Mouse (Mus musculus) small intestine, adult 2 months (tissue): Measurements from ENCODE around the gene Jade2. TPM values are rescaled to one million over a fixed set of nuclear protein-coding genes. Genes with fewer than 3 reads are reported as not detected.

Source experiments
- H3K27ac ChIP-seq: fragments of 200-500 bp; 2 replicates; pipeline ENCODE4 v1.5.1; 2012; ENCODE audit warnings: low read depth, low read length, control low read depth, inconsistent platforms; ENCODE audit not compliant: insufficient read depth
- H3K27me3 ChIP-seq: fragments of 200-500 bp; 2 replicates; pipeline ENCODE4 v1.6.1; 2012; ENCODE audit warnings: mild to moderate bottlenecking, moderate library complexity, low read length, inconsistent platforms; ENCODE audit not compliant: control insufficient read depth, insufficient read depth
- H3K36me3 ChIP-seq: fragments of 200-500 bp; 2 replicates; pipeline ENCODE4 v1.6.1; 2012; ENCODE audit warnings: mild to moderate bottlenecking, low read length, control low read depth, inconsistent platforms; ENCODE audit not compliant: control insufficient read depth, insufficient read depth
- H3K4me1 ChIP-seq: fragments of 200-500 bp; 2 replicates; pipeline ENCODE4 v1.6.1; 2012; ENCODE audit warnings: low read length, inconsistent platforms, mixed read lengths; ENCODE audit not compliant: control insufficient read depth, insufficient read depth, insufficient read length
- H3K4me3 ChIP-seq: fragments of 200-500 bp; 2 replicates; pipeline ENCODE4 v1.5.1; 2012; ENCODE audit warnings: low read depth, mild to moderate bottlenecking, control low read depth, inconsistent platforms, low read length, moderate library complexity
- CTCF ChIP-seq: fragments of 200-500 bp; IDR thresholded peaks from 2 replicates; pipeline ENCODE4 v1.5.1; 2012; ENCODE audit warnings: low read depth, mild to moderate bottlenecking, control low read depth, inconsistent platforms, low read length, moderate library complexity, mixed read lengths; ENCODE audit not compliant: insufficient replicate concordance, insufficient read length; ENCODE audit errors: extremely low read depth
- POLR2A ChIP-seq: fragments of 200-500 bp; IDR thresholded peaks from 2 replicates; pipeline ENCODE4 v1.6.1; 2012; ENCODE audit warnings: low read depth, mild to moderate bottlenecking, control low read depth, inconsistent platforms, low read length, moderate library complexity
- WGBS: fragments of 180-500 bp; shearing (Covaris S2); methylation state at CpG from one replicate; pipeline ENCODE4 v1.1.7; 2018; 5-methylcytosine and 5-hydroxymethylcytosine counted together
- polyA plus RNA-seq: library from polyadenylated mRNA; depleted of rRNA; stranded (reverse); fragments of >200 nt; gene quantifications from 2 replicates; pipeline ENCODE4 v1.2.3, GENCODE M21; 2012

Gene Jade2
- polyA plus RNA-seq, 1 experiment = 6.3 TPM

DNA sequence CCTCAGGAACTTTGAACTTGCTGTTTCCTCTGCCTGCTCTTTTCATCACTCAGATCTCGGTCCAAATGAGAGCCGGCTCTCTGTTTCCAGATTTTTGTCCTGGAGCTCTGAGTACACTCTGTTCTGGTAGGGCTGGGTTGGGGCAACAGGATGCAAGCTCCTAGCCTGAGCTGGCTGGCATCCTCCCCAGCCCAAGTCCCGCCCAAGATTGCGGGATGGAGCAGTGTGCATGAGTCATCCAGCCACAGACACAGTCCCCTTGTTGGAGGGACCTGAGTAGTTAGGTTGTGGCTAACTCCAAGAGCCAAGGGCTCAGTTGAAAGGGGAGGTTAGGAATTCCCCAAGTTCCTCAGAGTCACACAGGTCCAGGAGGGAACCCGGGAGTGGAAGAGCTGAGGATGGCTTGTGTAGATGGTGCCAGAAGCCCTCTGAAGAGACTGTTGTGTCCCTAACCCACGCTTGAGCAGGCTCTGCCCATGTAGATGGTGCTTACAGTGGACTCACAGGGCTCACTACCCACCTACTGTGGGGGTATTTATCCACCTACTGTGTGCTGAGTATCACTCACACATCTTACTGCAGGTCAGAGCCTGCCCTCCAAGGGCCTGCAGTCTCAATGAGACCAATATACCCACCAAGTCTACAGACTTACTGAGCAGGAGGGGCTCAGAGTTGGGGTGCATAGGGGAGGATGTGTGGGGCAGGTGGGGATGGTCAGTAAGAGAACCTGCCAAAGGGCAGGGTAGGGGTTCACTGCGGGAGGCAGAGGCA is 17.0 kb upstream of the Jade2 start:
- no peaks in the 10 kb centered on the region for H3K27me3 ChIP-seq
- H3K4me1 ChIP-seq = peaks cover 26% of the 10 kb centered on the region; the same call in 1 of the 2 replicates
- H3K27ac ChIP-seq = peak overlapping the region; percentile 68
- TF ChIP-seq CTCF = no peak
- no peak; the same call in 1 of the 2 replicates for TF ChIP-seq POLR2A
- no peak overlapping the region for H3K4me3 ChIP-seq
- H3K36me3 ChIP-seq = no peaks in the 10 kb centered on the region
- 28% methylated on average over 7 of the region's 7 CpGs for WGBS

DNA sequence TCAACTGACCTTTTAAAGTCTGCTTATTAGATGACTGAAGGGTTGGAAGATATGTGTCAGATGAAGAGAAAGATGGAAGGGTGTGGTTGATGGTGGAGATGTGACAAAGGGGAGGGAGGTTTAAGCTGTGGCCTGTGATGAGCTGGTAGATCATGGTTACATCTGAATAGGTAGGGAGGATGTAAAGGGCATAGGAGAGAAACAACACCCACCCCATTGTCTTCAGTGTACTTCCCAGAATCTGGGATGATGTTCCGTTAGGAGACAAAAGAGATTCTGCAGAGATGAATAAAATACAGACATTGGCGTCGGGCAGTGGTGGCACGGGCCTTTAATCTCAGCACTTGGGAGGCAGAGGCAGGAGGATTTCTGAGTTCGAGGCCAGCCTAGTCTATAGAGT is 15.7 kb upstream of the Jade2 start:
- H3K36me3 ChIP-seq = no peaks in the 10 kb centered on the region
- 98% methylated on average over 5 of the region's 5 CpGs for WGBS
- peaks cover 21% of the 10 kb centered on the region; the same call in 1 of the 2 replicates for H3K4me1 ChIP-seq
- H3K27ac ChIP-seq = no peak overlapping the region
- no peak for TF ChIP-seq POLR2A
- TF ChIP-seq CTCF = no peak
- H3K27me3 ChIP-seq = no peaks in the 10 kb centered on the region
- no peak overlapping the region for H3K4me3 ChIP-seq

GRCm38 (mm10) chr11:51867261-51867660 is 9.8 kb upstream of the Jade2 start:
- H3K4me3 ChIP-seq = no peak overlapping the region
- no peaks in the 10 kb centered on the region for H3K27me3 ChIP-seq
- 96% methylated on average over 10 of the region's 10 CpGs for WGBS
- H3K4me1 ChIP-seq = peaks cover 4% of the 10 kb centered on the region; the same call in 1 of the 2 replicates
- no peak for TF ChIP-seq POLR2A
- TF ChIP-seq CTCF = no peak
- no peaks in the 10 kb centered on the region for H3K36me3 ChIP-seq
- no peak overlapping the region for H3K27ac ChIP-seq

DNA sequence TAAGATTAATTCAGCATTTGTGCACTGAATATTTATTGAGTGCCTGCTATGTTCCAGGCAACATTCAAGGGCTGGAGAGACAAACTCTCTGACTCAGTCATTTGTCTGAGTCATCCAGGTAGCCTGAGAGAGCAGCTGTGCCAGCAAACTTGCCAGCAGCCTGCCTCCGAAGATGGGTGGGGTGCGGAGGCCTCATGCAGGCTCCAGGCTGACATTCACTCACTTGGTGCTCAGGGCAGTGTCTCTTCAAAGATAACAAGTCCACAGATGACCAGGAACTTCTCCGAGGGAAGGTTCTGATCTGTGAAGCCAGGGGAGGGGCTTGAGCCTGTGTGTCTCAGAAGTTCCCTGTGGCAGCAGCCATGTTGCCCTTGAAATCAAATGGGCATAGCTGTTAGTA is 8.6 kb upstream of the Jade2 start:
- no peak for TF ChIP-seq CTCF
- no peak for TF ChIP-seq POLR2A
- Histone ChIP-seq H3K4me1 (peaks cover 4% of the 10 kb centered on the region; the same call in 1 of the 2 replicates), H3K27me3 (no peaks in the 10 kb centered on the region), H3K36me3 (no peaks in the 10 kb centered on the region), H3K27ac (peak overlapping the region; percentile 82), H3K4me3 (no peak overlapping the region)
- WGBS = 23% methylated on average over 3 of the region's 3 CpGs

DNA sequence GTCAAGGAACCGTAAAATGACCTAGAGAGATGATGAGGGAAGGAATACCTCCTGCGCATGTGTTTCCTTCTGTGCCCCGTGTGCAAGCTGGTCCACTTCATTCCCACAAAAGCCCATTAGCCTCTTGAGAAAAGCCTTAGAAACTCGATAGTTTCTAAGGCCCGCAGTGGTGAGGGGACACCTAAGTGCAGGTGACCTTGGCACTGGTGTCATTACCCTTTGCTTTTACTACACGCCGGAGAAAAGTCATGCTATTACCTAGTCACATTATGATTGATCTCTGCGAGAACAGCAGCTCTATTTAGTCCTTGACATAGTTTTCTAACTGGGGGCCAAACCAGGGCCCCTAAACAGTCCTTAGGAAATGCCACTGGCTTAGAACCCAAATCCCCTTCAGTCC is 3.2 kb upstream of the Jade2 start:
- Histone ChIP-seq H3K27me3 (no peaks in the 10 kb centered on the region), H3K36me3 (no peaks in the 10 kb centered on the region), H3K4me1 (peaks cover 6% of the 10 kb centered on the region), H3K27ac (no peak overlapping the region), H3K4me3 (no peak overlapping the region)
- no peak for TF ChIP-seq POLR2A
- TF ChIP-seq CTCF = no peak
- WGBS = 91% methylated on average over 8 of the region's 8 CpGs

DNA sequence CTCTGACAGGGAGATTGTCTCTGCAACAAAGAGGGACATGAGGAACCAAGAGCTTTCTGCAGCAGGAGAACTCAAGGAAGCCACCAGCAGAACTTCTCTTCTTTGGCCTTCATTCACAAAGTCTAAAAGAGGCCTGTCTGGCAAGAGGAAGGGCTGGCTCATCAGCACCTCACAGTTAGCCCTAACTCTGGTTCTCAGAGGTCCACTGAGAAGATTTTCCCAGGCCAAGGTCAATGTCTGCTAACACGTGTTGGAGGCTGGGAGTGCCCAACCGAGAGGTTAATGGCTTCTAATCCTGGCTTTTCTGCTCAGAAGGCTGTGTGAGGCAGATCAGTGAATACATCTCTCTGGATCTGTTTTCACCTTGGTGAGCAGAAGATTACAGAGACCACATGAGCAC is 2.1 kb upstream of the Jade2 start:
- Histone ChIP-seq H3K36me3 (no peaks in the 10 kb centered on the region), H3K27ac (0 out of 2 replicates have a peak overlapping the region, but pooled peaks have one; percentile 8), H3K4me3 (no peak overlapping the region), H3K27me3 (no peaks in the 10 kb centered on the region), H3K4me1 (peaks cover 5% of the 10 kb centered on the region)
- no peak for TF ChIP-seq CTCF
- TF ChIP-seq POLR2A = no peak
- WGBS = 47% methylated on average over 2 of the region's 2 CpGs

DNA sequence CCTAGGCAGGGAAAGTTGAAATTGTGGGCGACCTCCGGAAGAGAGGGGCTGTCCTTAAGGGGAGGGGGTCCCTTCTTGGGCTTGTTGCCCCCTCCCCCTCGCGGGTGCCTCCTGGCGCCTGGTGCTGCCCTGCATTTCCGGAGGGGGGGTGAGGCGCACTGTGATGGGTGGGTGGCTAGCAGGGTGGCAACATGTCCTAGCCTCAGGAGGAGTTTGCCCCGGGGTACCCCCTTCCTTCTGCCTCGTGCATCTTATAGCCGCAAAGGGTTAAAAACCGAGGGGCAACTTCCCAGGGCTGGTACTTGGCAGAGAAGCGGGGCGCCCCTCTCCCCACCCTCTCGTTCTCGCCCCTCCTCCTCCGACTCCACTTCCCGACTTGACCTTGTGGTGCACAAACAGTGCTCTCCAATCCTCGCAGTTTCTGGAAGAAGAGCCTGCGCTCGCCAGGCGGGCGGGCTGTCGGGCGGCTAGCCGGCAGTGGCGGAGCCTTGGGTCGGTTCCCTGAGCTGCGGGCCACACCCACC is 1.1 kb upstream of the Jade2 start:
- TF ChIP-seq POLR2A = 0 out of 2 replicates have a peak, but pooled peaks have one; percentile 43
- TF ChIP-seq CTCF = no peak
- Histone ChIP-seq H3K36me3 (no peaks in the 10 kb centered on the region), H3K4me1 (peaks cover 5% of the 10 kb centered on the region), H3K27ac (peak overlapping the region; percentile 84), H3K27me3 (no peaks in the 10 kb centered on the region), H3K4me3 (peak overlapping the region; percentile 80)
- under 1% methylated on average over 28 of the region's 28 CpGs for WGBS
